Mouse (Mus musculus) hindbrain, embryonic 14.5 days (tissue): ENCODE measurements around the gene Apof. TPM values are rescaled to one million over a fixed set of nuclear protein-coding genes. Genes with fewer than 3 reads are reported as not detected.
A peak's percentile ranks its signal among the peaks of the same experiment; 100 is the strongest.
"Not testable (repeated sequence)": the region's sequence is repeated elsewhere in the genome, so short reads cannot be mapped to it uniquely, and the experiment has no call there.

Experiments
- ATAC-seq: fragments of 200-750 bp; cut with Nextera tagmentation; 2 replicates; pipeline ENCODE4 v1.8.0; 2017; ENCODE audit warnings: moderate number of reproducible peaks, mild to moderate bottlenecking, moderate TSS enrichment, moderate library complexity; ENCODE audit not compliant: low FRiP score
- DNase-seq: peaks from one replicate; pipeline ENCODE4 v3.0.0-alpha.2; 2015; ENCODE audit warnings: low spot score
- H3K27ac ChIP-seq: fragments of 300-500 bp; sonication (generic); 2 replicates; pipeline ENCODE4 v1.5.1; 2014; ENCODE audit warnings: mild to moderate bottlenecking, moderate library complexity
- H3K27me3 ChIP-seq: fragments of 300-500 bp; sonication (generic); 2 replicates; pipeline ENCODE4 v1.6.1; 2014; ENCODE audit warnings: mild to moderate bottlenecking, low read length, mixed read lengths; ENCODE audit not compliant: control insufficient read depth, insufficient read depth
- H3K36me3 ChIP-seq: fragments of 300-500 bp; sonication (generic); replicated peaks from 2 replicates; pipeline ENCODE4 v1.6.1; 2014; ENCODE audit not compliant: control insufficient read depth, insufficient read depth
- H3K4me1 ChIP-seq: fragments of 300-500 bp; sonication (generic); replicated peaks from 2 replicates; pipeline ENCODE4 v1.6.1; 2014; ENCODE audit warnings: antibody characterized with exemption, low read length, mixed read lengths; ENCODE audit not compliant: control insufficient read depth, insufficient read depth
- H3K4me2 ChIP-seq: fragments of 300-500 bp; sonication (generic); replicated peaks from 2 replicates; pipeline ENCODE4 v1.6.1; 2014; ENCODE audit warnings: mild to moderate bottlenecking, moderate library complexity
- H3K4me3 ChIP-seq: fragments of 300-500 bp; sonication (generic); replicated peaks from 2 replicates; pipeline ENCODE4 v1.5.1; 2014; ENCODE audit warnings: mild to moderate bottlenecking, low read length
- H3K9ac ChIP-seq: fragments of 300-500 bp; sonication (generic); 2 replicates; pipeline ENCODE4 v1.6.1; 2014
- H3K9me3 ChIP-seq: fragments of 300-500 bp; sonication (generic); 2 replicates; pipeline ENCODE4 v1.6.1; 2016; ENCODE audit warnings: low read length; ENCODE audit not compliant: control insufficient read depth
- WGBS: fragments of 180-500 bp; shearing (Covaris S2); extraction: QIAGEN DNeasy Blood & Tissue Kit; methylation state at CpG from one replicate; pipeline ENCODE4 v1.1.7; 2014; 5-methylcytosine and 5-hydroxymethylcytosine counted together
- polyA plus RNA-seq: library from polyadenylated mRNA; unstranded; fragments of >200 nt; fragmentation: Nextera tagmentation; extraction: Ambion mirVana; gene quantifications from 2 replicates; pipeline ENCODE4 v1.2.1, GENCODE M21; 2014

Gene Apof
- polyA plus RNA-seq, 1 experiment from 2014 or later = not detected

DNA sequence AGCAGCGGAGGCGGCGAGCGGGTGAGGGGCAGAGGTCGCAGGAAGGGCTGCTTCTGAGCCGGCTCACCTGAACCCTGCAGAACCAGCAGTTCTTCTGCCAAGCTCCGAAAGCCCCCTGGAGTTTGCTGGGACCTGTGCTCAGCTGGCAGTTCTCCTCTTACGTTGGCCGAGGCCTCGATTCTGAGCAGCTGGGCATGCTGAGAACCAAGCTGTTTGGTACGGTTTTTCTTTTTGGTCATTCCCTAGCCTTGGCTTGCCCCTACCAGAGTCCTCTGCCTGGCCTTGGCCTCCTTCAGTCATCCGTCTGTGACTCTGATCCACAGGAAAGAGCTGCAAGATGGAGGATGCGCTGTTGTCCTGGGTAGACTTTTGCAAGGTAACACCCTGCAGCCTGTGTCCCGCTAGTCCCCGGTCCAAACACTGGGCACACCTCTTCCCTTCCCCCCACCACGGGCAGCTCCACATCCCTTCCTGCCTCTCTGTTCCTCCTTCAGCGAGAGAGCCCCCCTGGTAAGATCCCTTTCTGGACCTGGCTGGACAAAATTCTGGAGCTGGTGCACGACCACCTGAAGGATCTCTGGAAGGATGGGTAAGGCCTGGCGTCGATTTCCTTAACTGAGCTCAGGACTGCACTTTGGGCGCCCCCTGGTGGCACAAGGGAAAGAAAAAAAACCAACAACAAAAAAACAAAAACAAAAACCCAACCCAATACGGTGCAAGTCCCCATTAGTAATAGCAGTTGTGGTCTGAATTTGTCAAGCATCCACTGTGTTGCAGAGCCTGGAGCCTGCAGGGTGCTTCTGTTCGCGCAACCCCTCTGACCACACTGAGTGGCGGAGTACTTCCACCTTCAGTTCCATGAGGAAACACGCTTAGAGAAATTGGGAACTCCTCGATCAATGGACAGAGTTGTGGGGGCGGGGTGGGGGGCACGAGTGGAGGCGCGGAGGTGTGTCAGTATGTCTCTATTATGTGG lies 15.4 kb downstream of the Apof start:
- ATAC-seq (no peak), DNase-seq (peak; percentile 83)
- no peak overlapping the region for H3K27ac ChIP-seq
- no peak overlapping the region for H3K9ac ChIP-seq
- H3K4me2 ChIP-seq = no peak overlapping the region
- no peaks in the 10 kb centered on the region for H3K9me3 ChIP-seq
- peaks cover 88% of the 10 kb centered on the region for H3K36me3 ChIP-seq
- no peak overlapping the region for H3K4me3 ChIP-seq
- H3K27me3 ChIP-seq = no peaks in the 10 kb centered on the region
- no peaks in the 10 kb centered on the region for H3K4me1 ChIP-seq
- WGBS = 63% methylated on average over 31 of the region's 31 CpGs

DNA sequence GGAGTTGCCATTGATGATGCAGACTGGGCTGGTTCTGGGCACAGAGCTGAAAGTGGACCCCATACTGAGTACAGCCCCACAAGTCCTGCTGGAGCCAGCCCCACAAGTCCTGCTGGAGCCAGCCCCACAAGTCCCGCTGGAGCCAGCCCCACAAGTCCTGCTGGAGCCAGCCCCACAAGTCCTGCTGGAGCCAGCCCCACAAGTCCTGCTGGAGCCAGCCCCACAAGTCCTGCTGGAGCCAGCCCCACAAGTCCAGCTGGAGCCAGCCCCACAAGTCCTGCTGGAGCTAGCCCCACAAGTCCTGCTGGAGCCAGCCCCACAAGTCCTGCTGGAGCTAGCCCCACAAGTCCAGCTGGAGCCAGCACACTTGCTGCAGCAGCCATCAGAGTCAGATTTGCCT lies 22.1 kb downstream of the Apof start:
- not testable (repeated sequence) for DNase-seq, ATAC-seq, H3K4me3 ChIP-seq, H3K4me1 ChIP-seq, H3K27me3 ChIP-seq, H3K9me3 ChIP-seq, H3K9ac ChIP-seq, H3K27ac ChIP-seq, H3K4me2 ChIP-seq
- H3K36me3 ChIP-seq = peaks cover 56% of the 10 kb centered on the region
- 73% methylated on average over 1 of the region's 1 CpGs for WGBS

DNA sequence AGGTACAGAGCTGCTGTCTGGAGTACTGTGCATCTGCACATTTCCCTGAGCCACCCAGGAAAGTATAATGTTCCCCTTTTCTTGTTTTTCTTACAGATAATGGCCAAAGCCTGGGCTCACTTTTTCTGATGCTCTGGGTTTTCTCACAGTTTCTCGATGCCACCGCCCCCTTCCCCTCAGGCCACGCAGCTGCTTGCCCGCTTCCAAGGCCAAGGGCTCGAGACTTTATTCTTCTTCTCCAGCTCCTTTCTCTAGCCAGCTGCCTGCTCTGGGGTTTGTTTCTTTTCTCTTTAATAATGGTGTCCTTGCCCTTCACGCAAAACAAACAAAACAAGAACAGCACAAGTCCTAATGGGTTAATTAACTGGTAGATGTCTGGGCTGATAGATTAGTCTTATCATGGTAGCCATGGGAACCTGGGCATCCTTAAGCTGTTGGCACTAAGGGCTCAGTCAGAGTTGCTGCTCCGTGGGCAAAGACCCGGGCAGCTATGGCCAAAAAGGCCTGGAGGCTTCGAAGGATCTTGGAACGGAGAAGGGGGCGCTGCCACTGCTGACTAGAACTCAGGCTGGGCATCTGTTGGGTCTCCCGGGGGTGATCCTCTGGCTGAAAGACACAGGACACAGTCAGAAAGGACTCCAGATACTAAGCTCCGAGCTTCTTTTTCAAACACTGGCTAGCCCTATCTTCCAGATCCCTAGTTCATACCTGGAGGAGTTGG lies 28.1 kb downstream of the Apof start:
- Histone ChIP-seq H3K27ac (no peak overlapping the region), H3K4me1 (no peaks in the 10 kb centered on the region), H3K27me3 (no peaks in the 10 kb centered on the region), H3K9ac (no peak overlapping the region), H3K9me3 (no peaks in the 10 kb centered on the region), H3K4me3 (no peak overlapping the region), H3K36me3 (peaks cover 16% of the 10 kb centered on the region), H3K4me2 (no peak overlapping the region)
- DNase-seq = no peak
- 70% methylated on average over 13 of the region's 13 CpGs for WGBS
- ATAC-seq = no peak

DNA sequence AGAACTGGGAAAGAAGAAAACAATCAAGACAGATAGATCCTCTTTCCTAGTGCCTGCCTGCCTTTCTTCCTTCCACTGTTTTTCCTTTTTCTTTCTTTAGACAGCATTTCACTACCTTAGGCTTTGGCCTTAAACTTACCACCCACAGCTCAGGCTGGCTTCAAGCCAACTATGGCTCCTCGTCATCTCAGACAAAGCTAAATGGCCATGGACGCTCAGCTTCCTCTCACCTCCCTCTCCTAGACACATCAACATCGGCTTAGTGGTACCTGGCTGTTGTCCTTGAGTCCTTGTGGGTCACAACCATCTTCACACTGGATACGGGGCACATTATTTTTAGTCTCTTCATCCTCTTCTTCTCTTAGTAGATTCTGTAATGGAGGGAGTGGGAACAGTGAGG lies 28.8 kb downstream of the Apof start:
- no peaks in the 10 kb centered on the region for H3K9me3 ChIP-seq
- H3K4me2 ChIP-seq = no peak overlapping the region
- ATAC-seq (no peak), DNase-seq (no peak)
- H3K36me3 ChIP-seq = peaks cover 9% of the 10 kb centered on the region
- 0 out of 2 replicates have a peak, but pooled peaks cover 2% of the 10 kb centered on the region for H3K4me1 ChIP-seq
- no peak overlapping the region for H3K4me3 ChIP-seq
- 72% methylated on average over 4 of the region's 4 CpGs for WGBS
- no peak overlapping the region for H3K9ac ChIP-seq
- 0 out of 2 replicates have a peak overlapping the region, but pooled peaks have one; percentile 24 for H3K27ac ChIP-seq
- H3K27me3 ChIP-seq = no peaks in the 10 kb centered on the region

DNA sequence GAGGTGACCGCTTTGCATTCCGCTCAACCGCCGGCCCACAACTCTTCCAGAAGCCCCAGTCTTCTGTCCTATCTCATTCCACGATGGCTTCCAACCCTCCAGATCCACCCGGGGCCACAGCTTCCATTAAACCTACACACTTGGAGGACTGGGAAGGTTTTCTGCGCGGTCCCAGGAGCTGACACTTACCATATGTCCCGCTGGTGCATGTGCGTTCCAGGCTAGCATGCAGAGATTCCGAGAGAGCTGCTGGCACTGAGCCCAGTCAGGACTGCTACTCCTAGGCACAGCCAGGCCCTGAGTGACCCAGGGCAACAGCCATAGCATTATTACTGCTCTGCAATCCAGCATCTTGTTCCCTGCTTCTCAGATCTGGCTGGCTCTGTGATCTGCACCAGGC lies 29.2 kb downstream of the Apof start:
- no peak for ATAC-seq

DNA sequence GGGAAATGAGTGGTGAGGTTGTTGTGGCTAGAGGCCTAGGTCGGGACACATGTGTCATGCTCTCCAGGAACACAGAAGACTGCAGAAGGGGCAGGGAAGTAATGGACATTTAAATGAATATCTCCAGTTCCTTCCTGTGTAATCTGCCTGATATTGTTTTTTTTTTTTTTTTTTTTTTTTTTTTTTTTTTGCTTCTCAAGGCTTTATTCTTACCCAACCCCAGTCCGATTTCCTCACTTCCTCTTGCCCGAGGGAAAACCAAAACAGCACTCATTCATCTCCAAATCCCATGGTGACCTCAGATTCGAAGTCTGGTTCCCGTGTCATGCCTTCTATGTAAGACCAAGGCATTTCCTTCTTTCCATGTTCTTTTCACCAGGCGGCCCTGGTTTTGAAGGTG lies 29.8 kb downstream of the Apof start:
- Histone ChIP-seq H3K36me3 (no peaks in the 10 kb centered on the region), H3K9me3 (no peaks in the 10 kb centered on the region), H3K9ac (no peak overlapping the region), H3K27ac (no peak overlapping the region), H3K4me2 (no peak overlapping the region), H3K27me3 (no peaks in the 10 kb centered on the region), H3K4me3 (no peak overlapping the region), H3K4me1 (0 out of 2 replicates have a peak, but pooled peaks cover 5% of the 10 kb centered on the region)
- WGBS = 79% methylated on average over 6 of the region's 6 CpGs
- DNase-seq = no peak
- ATAC-seq = no peak

More for the DNA sequence above, 29.2 kb downstream of the Apof start:
- no peak overlapping the region for H3K4me3 ChIP-seq
- no peak for DNase-seq
- H3K4me2 ChIP-seq = no peak overlapping the region
- H3K27ac ChIP-seq = 0 out of 2 replicates have a peak overlapping the region, but pooled peaks have one; percentile 24
- no peak overlapping the region for H3K9ac ChIP-seq
- no peaks in the 10 kb centered on the region for H3K9me3 ChIP-seq
- WGBS = 72% methylated on average over 11 of the region's 11 CpGs
- H3K36me3 ChIP-seq = peaks cover 5% of the 10 kb centered on the region; the same call in 1 of the 2 replicates
- H3K27me3 ChIP-seq = no peaks in the 10 kb centered on the region
- H3K4me1 ChIP-seq = 0 out of 2 replicates have a peak, but pooled peaks cover 5% of the 10 kb centered on the region

DNA sequence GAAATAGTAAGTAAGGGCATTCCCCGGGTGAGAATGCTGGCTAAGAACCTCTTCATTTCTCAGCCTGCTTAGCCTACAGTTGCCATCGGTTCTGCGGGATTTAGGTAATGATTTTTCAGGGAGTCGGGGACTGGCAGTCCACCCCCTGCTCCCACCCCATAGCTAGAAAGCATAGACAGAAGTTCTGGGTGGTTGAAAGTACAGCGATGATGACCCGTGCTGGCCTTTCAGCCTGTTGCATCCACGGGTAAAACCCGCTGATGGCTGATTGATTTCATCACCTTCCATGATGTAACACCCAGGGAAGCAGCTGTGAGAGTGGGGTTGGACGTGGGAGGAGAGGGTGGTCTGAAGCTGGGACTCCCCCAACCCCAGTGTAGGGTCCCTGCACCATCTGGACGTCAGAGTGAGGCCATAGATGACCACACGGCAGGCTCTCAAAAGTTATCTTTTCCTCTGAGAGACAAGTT lies 30.3 kb downstream of the Apof start, which contains the start of gene Il23a:
TSS of gene Il23a (minus strand) at position 51 of the 470 bp plus-strand sequence.
- Histone ChIP-seq H3K9me3 (no peaks in the 10 kb centered on the region), H3K27ac (0 out of 2 replicates have a peak within 1 kb of the TSS, but pooled peaks have one; percentile 24), H3K9ac (no peak within 1 kb of the TSS), H3K4me2 (no peak within 1 kb of the TSS), H3K4me3 (no peak within 1 kb of the TSS), H3K27me3 (no peaks in the 10 kb centered on the region), H3K4me1 (peaks cover 7% of the 10 kb centered on the region), H3K36me3 (no peaks in the 10 kb centered on the region)
- ATAC-seq (no peak), DNase-seq (no peak)
- WGBS = 82% methylated on average over 11 of the region's 11 CpGs

DNA sequence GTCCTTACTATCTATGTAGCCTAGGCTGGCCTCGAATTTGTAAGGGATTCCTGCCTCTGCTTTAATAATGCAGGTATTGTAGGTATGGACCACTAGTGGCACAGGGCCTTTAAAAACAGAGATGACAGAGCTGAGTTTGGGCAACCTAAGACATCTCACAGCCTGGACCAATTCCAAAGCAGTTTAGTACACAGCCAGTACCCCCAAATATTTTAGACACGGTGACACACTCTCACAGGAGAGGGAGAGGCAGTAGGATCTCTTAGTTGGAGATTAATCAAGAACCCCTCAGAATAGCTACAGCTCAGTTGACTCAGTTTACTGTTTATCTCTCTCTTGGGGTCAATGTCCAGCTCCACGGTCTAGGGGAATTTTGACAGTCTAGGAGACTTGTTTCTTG lies 33.9 kb downstream of the Apof start:
- Histone ChIP-seq H3K4me2 (peak overlapping the region; percentile 68), H3K4me3 (peak overlapping the region; percentile 57), H3K27ac (peak overlapping the region; percentile 98), H3K4me1 (peaks cover 18% of the 10 kb centered on the region), H3K36me3 (no peaks in the 10 kb centered on the region), H3K9me3 (no peaks in the 10 kb centered on the region), H3K9ac (peak overlapping the region; percentile 88), H3K27me3 (no peaks in the 10 kb centered on the region)
- DNase-seq (no peak), ATAC-seq (no peak)
- 37% methylated on average over 3 of the region's 3 CpGs for WGBS

DNA sequence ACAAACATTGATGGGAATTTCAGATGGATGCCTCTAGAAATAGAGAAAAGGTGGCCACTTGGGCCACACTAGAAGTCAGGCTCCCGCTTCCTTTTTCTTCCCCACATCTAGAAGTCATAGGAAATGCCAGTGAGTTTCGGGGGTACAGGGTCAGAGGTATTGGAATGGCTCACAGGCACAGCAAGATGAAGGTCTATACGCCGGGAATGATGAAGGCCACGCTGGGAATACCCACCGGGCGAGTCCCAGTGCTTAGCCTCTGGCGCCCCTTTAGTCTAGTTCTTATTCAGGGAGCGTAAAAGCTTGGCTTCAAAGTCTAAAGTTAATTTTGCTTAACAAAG lies 34.3 kb downstream of the Apof start:
- Histone ChIP-seq H3K4me1 (peaks cover 18% of the 10 kb centered on the region), H3K4me3 (peak overlapping the region; percentile 57), H3K27me3 (no peaks in the 10 kb centered on the region), H3K4me2 (peak overlapping the region; percentile 68), H3K27ac (peak overlapping the region; percentile 98), H3K9ac (peak overlapping the region; percentile 88), H3K9me3 (no peaks in the 10 kb centered on the region), H3K36me3 (no peaks in the 10 kb centered on the region)
- no peak for DNase-seq
- WGBS = under 1% methylated on average over 9 of the region's 9 CpGs
- peak; percentile 29 for ATAC-seq
